Mouse (Mus musculus): Measurements from ENCODE around the gene Zfp710. TPM values are rescaled to one million over a fixed set of nuclear protein-coding genes. Genes with fewer than 3 reads are reported as not detected.

The Zfp710 gene
- polyA plus RNA-seq, 1 experiment from 2014 or later = 27.9 TPM

GRCm38 (mm10) chr7:80031478-80031877 is 6.9 kb downstream of the Zfp710 start:
- Histone ChIP-seq H3K4me3 (ENCODE audit: low read depth, low read length) (no peak overlapping the region), H3K9ac (ENCODE audit: low read length) (no peak overlapping the region), H3K27ac (ENCODE audit: low read depth, low read length) (no peak overlapping the region), H3K4me2 (ENCODE audit: low read depth, low read length, severe bottlenecking) (no peak overlapping the region), H3K4me1 (replicated peaks; ENCODE audit: control insufficient read depth, insufficient read depth, low read length) (peaks cover 16% of the 10 kb centered on the region), H3K27me3 (ENCODE audit: control insufficient read depth, insufficient read depth, low read length) (no peaks in the 10 kb centered on the region), H3K9me3 (ENCODE audit: control insufficient read depth, low read length) (no peaks in the 10 kb centered on the region), H3K36me3 (ENCODE audit: control insufficient read depth, insufficient read depth, low read length) (no peaks in the 10 kb centered on the region)
- no peak for DNase-seq (ENCODE audit: low spot score)
- ATAC-seq (replicated peaks; ENCODE audit: low FRiP score) = no peak; the same call in 1 of the 2 replicates
- WGBS = 62% methylated on average over 10 of the region's 10 CpGs

GRCm38 (mm10) chr7:80032216-80033052 is 7.8 kb downstream of the Zfp710 start:
- 56% methylated on average over 10 of the region's 10 CpGs for WGBS
- Histone ChIP-seq H3K9ac (ENCODE audit: low read length) (no peak overlapping the region), H3K4me2 (ENCODE audit: low read depth, low read length, severe bottlenecking) (no peak overlapping the region), H3K4me3 (ENCODE audit: low read depth, low read length) (no peak overlapping the region), H3K27me3 (ENCODE audit: control insufficient read depth, insufficient read depth, low read length) (no peaks in the 10 kb centered on the region), H3K27ac (ENCODE audit: low read depth, low read length) (no peak overlapping the region), H3K4me1 (replicated peaks; ENCODE audit: control insufficient read depth, insufficient read depth, low read length) (peaks cover 16% of the 10 kb centered on the region), H3K9me3 (ENCODE audit: control insufficient read depth, low read length) (no peaks in the 10 kb centered on the region), H3K36me3 (ENCODE audit: control insufficient read depth, insufficient read depth, low read length) (no peaks in the 10 kb centered on the region)
- DNase-seq (ENCODE audit: low spot score) (no peak), ATAC-seq (replicated peaks; ENCODE audit: low FRiP score) (no peak)

- H3K9me3 ChIP-seq (ENCODE audit: control insufficient read depth, low read length) = no peaks in the 10 kb centered on the region
- no peaks in the 10 kb centered on the region for H3K27me3 ChIP-seq (ENCODE audit: control insufficient read depth, insufficient read depth, low read length)
- DNase-seq (ENCODE audit: low spot score) (no peak), ATAC-seq (replicated peaks; ENCODE audit: low FRiP score) (no peak)
- H3K4me3 ChIP-seq (ENCODE audit: low read depth, low read length) = no peak overlapping the region
- H3K9ac ChIP-seq (ENCODE audit: low read length) = no peak overlapping the region
- 89% methylated on average over 9 of the region's 9 CpGs for WGBS
- H3K4me2 ChIP-seq (ENCODE audit: low read depth, low read length, severe bottlenecking) = no peak overlapping the region
- H3K4me1 ChIP-seq (replicated peaks; ENCODE audit: control insufficient read depth, insufficient read depth, low read length) = peaks cover 15% of the 10 kb centered on the region
- no peak overlapping the region for H3K27ac ChIP-seq (ENCODE audit: low read depth, low read length)
- H3K36me3 ChIP-seq (ENCODE audit: control insufficient read depth, insufficient read depth, low read length) = no peaks in the 10 kb centered on the region
These were observed 8.6 kb downstream of the Zfp710 start for GRCm38 (mm10) chr7:80033064-80033717.

- DNase-seq (ENCODE audit: low spot score) = no peak
These were observed 9.2 kb downstream of the Zfp710 start for GRCm38 (mm10) chr7:80033771-80034170.

GRCm38 (mm10) chr7:80035086-80035485 is 10.5 kb downstream of the Zfp710 start:
- DNase-seq (ENCODE audit: low spot score) (no peak), ATAC-seq (replicated peaks; ENCODE audit: low FRiP score) (no peak)
- H3K9ac ChIP-seq (ENCODE audit: low read length) = no peak overlapping the region
- H3K9me3 ChIP-seq (ENCODE audit: control insufficient read depth, low read length) = no peaks in the 10 kb centered on the region
- H3K27ac ChIP-seq (ENCODE audit: low read depth, low read length) = no peak overlapping the region
- H3K4me1 ChIP-seq (replicated peaks; ENCODE audit: control insufficient read depth, insufficient read depth, low read length) = peaks cover 11% of the 10 kb centered on the region; the same call in 1 of the 2 replicates
- 87% methylated on average over 6 of the region's 6 CpGs for WGBS
- no peak overlapping the region for H3K4me3 ChIP-seq (ENCODE audit: low read depth, low read length)
- H3K27me3 ChIP-seq (ENCODE audit: control insufficient read depth, insufficient read depth, low read length) = no peaks in the 10 kb centered on the region
- H3K4me2 ChIP-seq (ENCODE audit: low read depth, low read length, severe bottlenecking) = no peak overlapping the region
- no peaks in the 10 kb centered on the region for H3K36me3 ChIP-seq (ENCODE audit: control insufficient read depth, insufficient read depth, low read length)

More at GRCm38 (mm10) chr7:80033771-80034170, 9.2 kb downstream of the Zfp710 start:
- Histone ChIP-seq H3K36me3 (ENCODE audit: control insufficient read depth, insufficient read depth, low read length) (no peaks in the 10 kb centered on the region), H3K9me3 (ENCODE audit: control insufficient read depth, low read length) (no peaks in the 10 kb centered on the region), H3K27ac (ENCODE audit: low read depth, low read length) (no peak overlapping the region), H3K4me3 (ENCODE audit: low read depth, low read length) (no peak overlapping the region), H3K4me2 (ENCODE audit: low read depth, low read length, severe bottlenecking) (no peak overlapping the region), H3K27me3 (ENCODE audit: control insufficient read depth, insufficient read depth, low read length) (no peaks in the 10 kb centered on the region), H3K4me1 (replicated peaks; ENCODE audit: control insufficient read depth, insufficient read depth, low read length) (peaks cover 11% of the 10 kb centered on the region; the same call in 1 of the 2 replicates), H3K9ac (ENCODE audit: low read length) (no peak overlapping the region)
- no peak for ATAC-seq (replicated peaks; ENCODE audit: low FRiP score)
- WGBS = 88% methylated on average over 9 of the region's 9 CpGs

GRCm38 (mm10) chr7:80035748-80036147 is 11.1 kb downstream of the Zfp710 start:
- Histone ChIP-seq H3K4me1 (replicated peaks; ENCODE audit: control insufficient read depth, insufficient read depth, low read length) (peaks cover 11% of the 10 kb centered on the region; the same call in 1 of the 2 replicates), H3K27me3 (ENCODE audit: control insufficient read depth, insufficient read depth, low read length) (no peaks in the 10 kb centered on the region), H3K4me3 (ENCODE audit: low read depth, low read length) (no peak overlapping the region), H3K4me2 (ENCODE audit: low read depth, low read length, severe bottlenecking) (no peak overlapping the region), H3K36me3 (ENCODE audit: control insufficient read depth, insufficient read depth, low read length) (no peaks in the 10 kb centered on the region), H3K9ac (ENCODE audit: low read length) (no peak overlapping the region), H3K27ac (ENCODE audit: low read depth, low read length) (no peak overlapping the region), H3K9me3 (ENCODE audit: control insufficient read depth, low read length) (no peaks in the 10 kb centered on the region)
- no peak for DNase-seq (ENCODE audit: low spot score)
- WGBS = 83% methylated on average over 4 of the region's 4 CpGs
- ATAC-seq (replicated peaks; ENCODE audit: low FRiP score) = no peak

- no peaks in the 10 kb centered on the region for H3K36me3 ChIP-seq (ENCODE audit: control insufficient read depth, insufficient read depth, low read length)
- H3K4me3 ChIP-seq (ENCODE audit: low read depth, low read length) = no peak overlapping the region
- H3K9ac ChIP-seq (ENCODE audit: low read length) = no peak overlapping the region
- H3K9me3 ChIP-seq (ENCODE audit: control insufficient read depth, low read length) = no peaks in the 10 kb centered on the region
- DNase-seq (ENCODE audit: low spot score) (no peak), ATAC-seq (replicated peaks; ENCODE audit: low FRiP score) (no peak)
- WGBS = 96% methylated on average over 8 of the region's 8 CpGs
- no peak overlapping the region for H3K27ac ChIP-seq (ENCODE audit: low read depth, low read length)
- no peaks in the 10 kb centered on the region for H3K27me3 ChIP-seq (ENCODE audit: control insufficient read depth, insufficient read depth, low read length)
- peaks cover 3% of the 10 kb centered on the region for H3K4me1 ChIP-seq (replicated peaks; ENCODE audit: control insufficient read depth, insufficient read depth, low read length)
- H3K4me2 ChIP-seq (ENCODE audit: low read depth, low read length, severe bottlenecking) = no peak overlapping the region
These were observed 15.1 kb downstream of the Zfp710 start for GRCm38 (mm10) chr7:80039699-80040098.

- no peak for ATAC-seq (replicated peaks; ENCODE audit: low FRiP score)
- 78% methylated on average over 7 of the region's 7 CpGs for WGBS
- H3K9me3 ChIP-seq (ENCODE audit: control insufficient read depth, low read length) = no peaks in the 10 kb centered on the region
- H3K9ac ChIP-seq (ENCODE audit: low read length) = no peak overlapping the region
- H3K4me1 ChIP-seq (replicated peaks; ENCODE audit: control insufficient read depth, insufficient read depth, low read length) = peaks cover 3% of the 10 kb centered on the region
- H3K4me2 ChIP-seq (ENCODE audit: low read depth, low read length, severe bottlenecking) = no peak overlapping the region
- H3K27me3 ChIP-seq (ENCODE audit: control insufficient read depth, insufficient read depth, low read length) = no peaks in the 10 kb centered on the region
- H3K4me3 ChIP-seq (ENCODE audit: low read depth, low read length) = no peak overlapping the region
- no peaks in the 10 kb centered on the region for H3K36me3 ChIP-seq (ENCODE audit: control insufficient read depth, insufficient read depth, low read length)
- DNase-seq (ENCODE audit: low spot score) = no peak
- no peak overlapping the region for H3K27ac ChIP-seq (ENCODE audit: low read depth, low read length)
These were observed 19.6 kb downstream of the Zfp710 start for GRCm38 (mm10) chr7:80044170-80044569.

Data from forebrain, embryonic 11.5 days (tissue).